Mouse (Mus musculus) ES-E14 (cell line): ENCODE measurements around the gene Atoh8. TPM values are rescaled to one million over a fixed set of nuclear protein-coding genes. Genes with fewer than 3 reads are reported as not detected.

Experiments
- DNase-seq: peaks from one replicate; pipeline ENCODE4 v3.0.0-alpha.2; 2013; ENCODE audit warnings: low read depth, low spot score
- H3K27ac ChIP-seq: 2 replicates; pipeline ENCODE4 v1.5.1; 2012; ENCODE audit warnings: low read depth, mild to moderate bottlenecking, low read length, moderate library complexity, mixed read lengths; ENCODE audit not compliant: poor library complexity, insufficient read depth, severe bottlenecking
- H3K36me3 ChIP-seq: 2 replicates; pipeline ENCODE4 v1.6.1; 2012; ENCODE audit warnings: mild to moderate bottlenecking, low read length, moderate library complexity, mixed read lengths; ENCODE audit not compliant: control insufficient read depth, poor library complexity, insufficient read depth, severe bottlenecking
- H3K4me1 ChIP-seq, 2 experiments: fragments of 150-350 bp in 1 of 2; sonication (generic) in 1 of 2; 2 replicates each; pipeline ENCODE4 v1.6.1; 2012; ENCODE audit warnings: low read length in 2 of 2, mild to moderate bottlenecking in 1 of 2, mixed read lengths in 1 of 2; ENCODE audit not compliant: control insufficient read depth in 2 of 2, insufficient read depth in 2 of 2, poor library complexity in 1 of 2
- H3K4me3 ChIP-seq, 2 experiments: fragments of 150-350 bp in 1 of 2; sonication (generic) in 1 of 2; 2 replicates each; pipeline ENCODE4 v1.5.1; 2012; ENCODE audit warnings: low read length in 2 of 2, low read depth in 1 of 2, mild to moderate bottlenecking in 1 of 2, mixed read lengths in 1 of 2; ENCODE audit not compliant: insufficient read depth in 1 of 2, poor library complexity in 1 of 2, severe bottlenecking in 1 of 2
- H3K9ac ChIP-seq: 2 replicates; pipeline ENCODE4 v1.6.1; 2012; ENCODE audit warnings: low read depth, mild to moderate bottlenecking, low read length, mixed read lengths; ENCODE audit not compliant: poor library complexity, insufficient read depth, severe bottlenecking
- H3K9me3 ChIP-seq: fragments of 150-350 bp; sonication (generic); 2 replicates; pipeline ENCODE4 v1.6.1; 2012; ENCODE audit warnings: low read depth, mild to moderate bottlenecking, low read length; ENCODE audit not compliant: control insufficient read depth, insufficient read depth
- CHD2 ChIP-seq: IDR thresholded peaks from 2 replicates; pipeline ENCODE4 v1.6.1; 2014; ENCODE audit warnings: mild to moderate bottlenecking, low read depth, low read length, inconsistent platforms
- HCFC1 ChIP-seq: IDR thresholded peaks from 2 replicates; pipeline ENCODE4 v1.6.1; 2012; ENCODE audit warnings: low read length, inconsistent platforms, borderline replicate concordance; ENCODE audit not compliant: insufficient read depth
- MAFK ChIP-seq: IDR thresholded peaks from 2 replicates; pipeline ENCODE4 v1.6.1; 2014; ENCODE audit warnings: mild to moderate bottlenecking, low read depth, low read length, inconsistent platforms; ENCODE audit not compliant: insufficient read depth
- ZC3H11A ChIP-seq: IDR thresholded peaks from 2 replicates; pipeline ENCODE4 v1.6.1; 2012; ENCODE audit warnings: low read depth, mild to moderate bottlenecking, inconsistent platforms, low read length, borderline replicate concordance
- ZNF384 ChIP-seq: IDR thresholded peaks from 2 replicates; pipeline ENCODE4 v1.6.1; 2012; ENCODE audit warnings: low read depth, low read length, inconsistent platforms
- in situ Hi-C, 2 experiments: fragments of 600-800 bp; cut with MboI; formaldehyde crosslinking; loops; one replicate each; pipeline ENCODE4 v1.15.1; 2025; ENCODE audit warnings: low sequenced_read_pairs in 2 of 2, inconsistent platforms in 1 of 2; ENCODE audit not compliant: unreplicated experiment in 2 of 2
- total RNA-seq: library from RNA; depleted of rRNA; stranded (reverse); fragments of 300-350 nt; gene quantifications from 2 replicates; pipeline ENCODE4 v1.2.3, GENCODE M21; 2012

Atoh8 gene
- total RNA-seq, 1 experiment, result 1.0 TPM

- DNase-seq, result no peak
- Histone ChIP-seq H3K36me3 (no peaks in the 10 kb centered on the region), H3K4me1 (no peaks in the 10 kb centered on the region), H3K27ac (no peak overlapping the region), H3K9ac (no peak overlapping the region), H3K9me3 (no peaks in the 10 kb centered on the region), H3K4me3 (no peak overlapping the region)
- in situ Hi-C loops, result no loop called here
- TF ChIP-seq ZC3H11A (no peak), ZNF384 (no peak), MAFK (no peak), CHD2 (no peak), HCFC1 (no peak)
Measured at GRCm38 (mm10) chr6:72177417-72177816, 58.0 kb downstream of the Atoh8 start.

- H3K36me3 ChIP-seq, result no peaks in the 10 kb centered on the region
- H3K9me3 ChIP-seq, result no peaks in the 10 kb centered on the region
- in situ Hi-C loops, result no loop called here
- H3K4me1 ChIP-seq, result no peaks in the 10 kb centered on the region
- TF ChIP-seq HCFC1 (no peak), CHD2 (no peak), MAFK (no peak), ZC3H11A (no peak), ZNF384 (no peak)
- no peak overlapping the region for H3K4me3 ChIP-seq
- H3K9ac ChIP-seq, result no peak overlapping the region
- H3K27ac ChIP-seq, result no peak overlapping the region
- DNase-seq, result no peak
Measured at GRCm38 (mm10) chr6:72176004-72176403, 59.4 kb downstream of the Atoh8 start.

- H3K27ac ChIP-seq, result no peak overlapping the region
- in situ Hi-C loops, result no loop called here
- H3K4me1 ChIP-seq, result no peaks in the 10 kb centered on the region
Measured at GRCm38 (mm10) chr6:72175419-72175818, 60.0 kb downstream of the Atoh8 start.

GRCm38 (mm10) chr6:72173350-72173749, 62.0 kb downstream of the Atoh8 start:
- Histone ChIP-seq H3K36me3 (no peaks in the 10 kb centered on the region), H3K4me1 (no peaks in the 10 kb centered on the region), H3K27ac (no peak overlapping the region), H3K9ac (no peak overlapping the region), H3K4me3 (no peak overlapping the region), H3K9me3 (no peaks in the 10 kb centered on the region)
- in situ Hi-C loops, result loop anchor here in 1 of 2 experiments (25.0 kb wide), 1 partner anchor 186 kb away; no protein-coding TSS in a partner anchor
- DNase-seq, result no peak
- TF ChIP-seq HCFC1 (no peak), ZNF384 (no peak), ZC3H11A (no peak), CHD2 (no peak), MAFK (no peak)

More at GRCm38 (mm10) chr6:72175419-72175818, 60.0 kb downstream of the Atoh8 start:
- no peak overlapping the region for H3K9ac ChIP-seq
- H3K36me3 ChIP-seq, result no peaks in the 10 kb centered on the region
- H3K4me3 ChIP-seq, result no peak overlapping the region
- no peaks in the 10 kb centered on the region for H3K9me3 ChIP-seq
- DNase-seq, result no peak
- TF ChIP-seq ZC3H11A (no peak), ZNF384 (no peak), HCFC1 (no peak), MAFK (no peak), CHD2 (no peak)

GRCm38 (mm10) chr6:72171391-72171790, 64.0 kb downstream of the Atoh8 start:
- Histone ChIP-seq H3K36me3 (no peaks in the 10 kb centered on the region), H3K4me3 (no peak overlapping the region), H3K4me1 (no peaks in the 10 kb centered on the region), H3K9ac (no peak overlapping the region), H3K27ac (no peak overlapping the region), H3K9me3 (no peaks in the 10 kb centered on the region)
- no peak for DNase-seq
- no peak for TF ChIP-seq ZC3H11A
- TF ChIP-seq ZNF384, result no peak
- in situ Hi-C loops, result loop anchor here in 1 of 2 experiments (25.0 kb wide), 1 partner anchor 184 kb away; no protein-coding TSS in a partner anchor
